ENCODE assay signal across 21 mouse cellular contexts in the genomic region with DNA sequence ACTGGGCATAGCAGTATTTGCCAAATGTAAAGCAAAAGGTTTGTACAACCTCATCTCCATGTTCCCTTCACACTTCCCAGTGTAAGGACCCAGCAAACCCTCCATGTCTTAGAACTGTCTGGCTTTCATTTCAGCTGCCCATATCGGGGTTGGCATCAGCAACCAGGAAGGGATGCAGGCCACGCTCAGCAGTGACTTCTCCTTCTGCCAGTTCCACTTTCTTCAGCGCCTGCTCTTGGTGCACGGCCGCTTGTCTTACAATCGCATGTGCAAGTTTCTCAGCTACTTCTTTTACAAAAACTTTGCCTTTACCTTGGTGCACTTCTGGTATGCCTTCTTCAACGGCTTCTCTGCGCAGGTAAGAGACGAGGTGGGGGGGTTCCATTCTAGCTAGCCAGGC.
"Had no signal": no experiment of that assay in that cellular context is flagged by ENCODE, and none has a peak within 500 bp of the region (broad histone marks: within the 10 kb centered on the region; RNA-seq: fewer than 3 reads in every experiment).

No protein-coding gene starts in this region.

- H3K4me2 ChIP-seq: limb, embryonic 13.5 days; liver, embryonic 13.5 days; midbrain, embryonic 11.5 days had no signal

- H3K9ac ChIP-seq: limb, embryonic 13.5 days; liver, embryonic 13.5 days had no signal

- H3K4me3 ChIP-seq: layer of hippocampus, adult 2 months; limb, embryonic 10.5 days; limb, embryonic 13.5 days; liver, embryonic 13.5 days; megakaryocyte, embryonic 14.5 days had no signal

- H3K27me3 ChIP-seq: limb, embryonic 13.5 days; liver, embryonic 13.5 days had no signal

- H3K27ac ChIP-seq: kidney, postnatal 0 days; layer of hippocampus, adult 2 months; limb, embryonic 10.5 days; limb, embryonic 13.5 days; liver, embryonic 13.5 days; stomach, postnatal 0 days had no signal

- DNase-seq: kidney, adult 18-20 months; layer of hippocampus, adult 9-11 months; liver; liver, embryonic 13.5 days; lung, adult 2 months; lung, postnatal 14 days; lung, postnatal 4 days; midbrain, embryonic 14.5 days; right cerebral cortex, adult 18-20 months; right cerebral cortex, postnatal 14 days; right cerebral cortex, postnatal 4 days; thymus, adult 2 months; thymus, postnatal 14 days; thymus, postnatal 4 days had no signal

- H3K36me3 ChIP-seq: limb, embryonic 10.5 days; limb, embryonic 13.5 days; liver, embryonic 13.5 days had no signal

- H3K9me3 ChIP-seq: limb, embryonic 10.5 days; limb, embryonic 13.5 days; liver, embryonic 13.5 days; megakaryocyte, embryonic 14.5 days had no signal

- H3K4me1 ChIP-seq: limb, embryonic 10.5 days; limb, embryonic 13.5 days; liver, embryonic 13.5 days had no signal
